Mouse (Mus musculus) lung, embryonic 14.5 days (tissue): Measurements from ENCODE around the gene Spef1. TPM values are rescaled to one million over a fixed set of nuclear protein-coding genes. Genes with fewer than 3 reads are reported as not detected.

ENCODE experiments used
- ATAC-seq: fragments of 200-750 bp; cut with Nextera tagmentation; 2 replicates; pipeline ENCODE4 v1.8.0; 2017; ENCODE audit warnings: mild to moderate bottlenecking, moderate TSS enrichment, moderate library complexity; ENCODE audit not compliant: insufficient read depth
- DNase-seq: peaks from one replicate; pipeline ENCODE4 v3.0.0-alpha.2; 2015
- H3K27ac ChIP-seq: fragments of 300-500 bp; sonication (generic); 2 replicates; pipeline ENCODE4 v1.5.1; 2014; ENCODE audit warnings: low read depth, mild to moderate bottlenecking, moderate library complexity
- H3K27me3 ChIP-seq: fragments of 300-500 bp; sonication (generic); 2 replicates; pipeline ENCODE4 v1.6.1; 2014; ENCODE audit warnings: low read length, control low read depth; ENCODE audit not compliant: insufficient read depth
- H3K36me3 ChIP-seq: fragments of 300-500 bp; sonication (generic); 2 replicates; pipeline ENCODE4 v1.6.1; 2014; ENCODE audit warnings: control low read depth; ENCODE audit not compliant: insufficient read depth
- H3K4me1 ChIP-seq: fragments of 300-500 bp; sonication (generic); 2 replicates; pipeline ENCODE4 v1.6.1; 2014; ENCODE audit warnings: antibody characterized with exemption, control low read depth; ENCODE audit not compliant: insufficient read depth
- H3K4me2 ChIP-seq: fragments of 300-500 bp; sonication (generic); 2 replicates; pipeline ENCODE4 v1.6.1; 2014; ENCODE audit warnings: mild to moderate bottlenecking
- H3K4me3 ChIP-seq: fragments of 300-500 bp; sonication (generic); 2 replicates; pipeline ENCODE4 v1.5.1; 2014; ENCODE audit warnings: low read depth, low read length
- H3K9ac ChIP-seq: fragments of 300-500 bp; sonication (generic); 2 replicates; pipeline ENCODE4 v1.6.1; 2014
- H3K9me3 ChIP-seq: fragments of 300-500 bp; sonication (generic); 2 replicates; pipeline ENCODE4 v1.6.1; 2016; ENCODE audit warnings: low read depth, low read length, control low read depth
- CTCF ChIP-seq: IDR thresholded peaks from 2 replicates; pipeline ENCODE4 v1.5.1; 2016; ENCODE audit warnings: antibody characterized with exemption, low read depth
- WGBS: fragments of 180-500 bp; shearing (Covaris S2); extraction: QIAGEN DNeasy Blood & Tissue Kit; methylation state at CpG from one replicate; pipeline ENCODE4 v1.1.7; 2014; 5-methylcytosine and 5-hydroxymethylcytosine counted together
- polyA plus RNA-seq: library from polyadenylated mRNA; unstranded; fragments of >200 nt; fragmentation: Nextera tagmentation; extraction: Ambion mirVana; gene quantifications from 2 replicates; pipeline ENCODE4 v1.2.1, GENCODE M21; 2014

Spef1 gene
- polyA plus RNA-seq, 1 experiment from 2014 or later = 5.7 TPM

DNA sequence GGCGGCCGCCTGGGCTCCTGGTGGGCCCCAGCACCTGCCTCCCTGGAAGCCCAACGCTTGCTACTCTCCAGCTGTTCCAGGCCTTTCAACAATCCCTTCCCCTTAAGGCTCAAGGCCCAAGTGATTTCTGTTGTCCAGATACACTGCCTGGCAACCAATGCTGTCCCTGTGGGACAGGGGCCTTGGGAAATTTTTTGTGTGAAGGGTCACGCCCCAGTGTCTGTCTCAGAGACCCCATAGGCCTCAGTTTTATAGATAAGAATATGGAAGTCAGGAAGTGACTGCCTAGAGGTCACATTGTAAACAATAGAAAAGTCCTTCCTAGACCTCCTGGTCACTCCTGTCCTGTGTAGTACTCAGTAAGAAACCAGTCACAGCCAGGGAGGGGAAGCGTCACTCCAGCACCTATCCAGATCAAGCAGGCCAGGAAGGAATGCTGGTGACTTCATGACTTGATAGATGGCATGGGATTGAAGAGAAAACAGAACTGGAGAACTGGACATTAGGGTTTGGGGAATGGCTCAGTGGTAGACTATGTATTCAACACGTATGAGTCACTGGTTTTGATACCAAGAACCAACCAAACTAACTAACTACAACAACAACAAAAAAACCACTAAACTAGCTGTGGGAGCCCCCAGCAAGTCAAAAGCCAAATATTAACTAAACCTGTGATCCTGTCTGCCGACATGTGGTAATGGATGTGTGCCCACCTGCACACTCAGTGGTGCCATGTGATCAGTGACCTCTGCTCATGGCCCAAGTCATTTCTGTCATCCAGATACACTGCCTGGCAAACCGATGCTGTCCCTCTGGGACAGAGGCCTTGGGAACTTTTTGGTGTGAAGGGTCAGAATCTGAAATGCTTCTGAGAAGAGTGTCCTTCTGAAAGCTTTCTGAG, 38.5 kb downstream of the Spef1 start:
- no peaks in the 10 kb centered on the region for H3K4me1 ChIP-seq
- 80% methylated on average over 8 of the region's 8 CpGs for WGBS
- peaks cover 80% of the 10 kb centered on the region for H3K36me3 ChIP-seq
- ATAC-seq (no peak), DNase-seq (no peak)
- no peak overlapping the region for H3K9ac ChIP-seq
- no peak overlapping the region for H3K4me3 ChIP-seq
- TF ChIP-seq CTCF = no peak
- no peak overlapping the region for H3K27ac ChIP-seq
- H3K9me3 ChIP-seq = no peaks in the 10 kb centered on the region
- H3K4me2 ChIP-seq = no peak overlapping the region
- H3K27me3 ChIP-seq = no peaks in the 10 kb centered on the region

DNA sequence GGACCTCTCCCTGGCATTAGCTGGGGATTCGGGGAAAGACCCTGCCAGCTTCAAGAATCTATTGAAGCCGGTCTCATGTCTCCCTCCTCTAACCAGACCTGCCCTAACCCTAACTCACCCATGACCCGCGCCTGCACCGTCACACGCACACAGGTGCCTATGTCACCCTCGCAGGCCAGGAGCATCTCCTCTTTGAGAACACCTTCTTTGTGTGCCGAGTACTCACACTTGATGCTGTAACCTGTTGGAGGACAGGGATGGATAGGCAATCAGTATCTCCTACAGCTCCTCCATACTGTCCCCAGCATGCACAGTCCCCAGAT, 40.1 kb downstream of the Spef1 start:
- peaks cover 90% of the 10 kb centered on the region for H3K36me3 ChIP-seq
- no peak overlapping the region for H3K27ac ChIP-seq
- ATAC-seq (no peak), DNase-seq (no peak)
- no peaks in the 10 kb centered on the region for H3K4me1 ChIP-seq
- TF ChIP-seq CTCF = no peak
- H3K9ac ChIP-seq = no peak overlapping the region
- no peak overlapping the region for H3K4me2 ChIP-seq
- H3K4me3 ChIP-seq = no peak overlapping the region
- H3K9me3 ChIP-seq = no peaks in the 10 kb centered on the region
- no peaks in the 10 kb centered on the region for H3K27me3 ChIP-seq
- 95% methylated on average over 8 of the region's 8 CpGs for WGBS

DNA sequence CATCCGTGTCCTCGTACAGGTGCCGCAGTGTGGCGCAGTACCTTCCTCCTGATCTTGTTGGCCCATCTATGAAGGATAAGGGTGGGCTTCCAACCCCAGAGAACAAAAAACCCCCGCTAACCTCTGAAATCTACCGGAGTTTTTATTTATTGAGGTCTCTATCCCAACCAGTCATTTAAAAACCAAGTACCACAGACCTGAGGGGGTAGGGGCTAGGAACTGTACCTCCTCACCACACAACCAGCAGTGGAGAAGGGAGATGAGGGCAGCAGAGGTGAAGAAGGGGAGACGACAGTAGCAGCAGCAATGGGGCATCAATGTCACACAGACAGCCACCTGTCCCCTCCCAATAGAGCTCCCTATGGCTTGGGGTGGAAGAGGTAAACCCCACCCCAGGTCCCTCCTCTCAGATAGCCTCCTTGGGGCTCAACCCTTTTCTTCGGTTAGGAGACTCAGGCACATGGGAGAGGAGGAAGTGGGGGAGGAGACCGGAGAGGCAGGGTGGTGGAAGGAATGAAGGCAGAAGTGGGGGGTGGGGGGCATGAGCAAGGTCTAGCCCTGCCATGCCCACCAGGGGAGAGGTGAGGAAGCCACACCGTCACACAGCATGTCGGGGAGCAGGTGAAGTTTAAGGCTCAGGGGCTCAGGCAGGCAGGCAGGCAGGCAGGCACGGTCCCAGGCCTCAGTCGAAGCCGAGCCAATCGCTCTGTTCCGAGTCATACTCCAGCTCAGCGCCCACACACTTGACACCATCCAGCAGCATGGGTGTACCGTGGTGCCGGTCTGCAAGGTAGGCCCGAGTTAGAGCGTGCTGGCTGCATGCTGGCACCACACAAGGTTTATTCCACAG, 40.7 kb downstream of the Spef1 start:
- H3K27me3 ChIP-seq = no peaks in the 10 kb centered on the region
- no peaks in the 10 kb centered on the region for H3K9me3 ChIP-seq
- ATAC-seq (no peak), DNase-seq (no peak)
- TF ChIP-seq CTCF = no peak
- no peak overlapping the region for H3K4me2 ChIP-seq
- H3K27ac ChIP-seq = no peak overlapping the region
- no peak overlapping the region for H3K9ac ChIP-seq
- H3K4me1 ChIP-seq = no peaks in the 10 kb centered on the region
- WGBS = 81% methylated on average over 21 of the region's 21 CpGs
- peaks cover 91% of the 10 kb centered on the region for H3K36me3 ChIP-seq
- H3K4me3 ChIP-seq = no peak overlapping the region

DNA sequence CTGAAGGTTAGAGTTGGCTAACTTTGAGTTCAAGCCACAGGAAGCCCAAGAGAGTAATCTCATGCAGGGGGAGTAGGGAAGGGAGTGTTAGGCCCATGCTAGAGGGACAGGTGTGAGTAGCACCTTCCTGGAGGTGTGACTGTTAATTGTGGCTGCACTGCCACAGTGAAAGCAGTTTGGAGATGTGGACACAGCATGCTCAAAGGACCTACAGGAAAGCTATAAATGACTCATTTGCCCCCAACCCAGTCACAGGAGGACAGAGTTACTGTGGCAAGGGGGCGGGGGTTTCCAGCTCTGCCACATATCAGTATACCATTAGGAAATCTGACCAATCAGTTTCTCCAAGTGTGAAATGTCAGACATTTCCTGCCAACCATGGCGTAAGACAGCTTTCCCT, 41.5 kb downstream of the Spef1 start:
- no peak for TF ChIP-seq CTCF
- WGBS = 73% methylated on average over 2 of the region's 2 CpGs

DNA sequence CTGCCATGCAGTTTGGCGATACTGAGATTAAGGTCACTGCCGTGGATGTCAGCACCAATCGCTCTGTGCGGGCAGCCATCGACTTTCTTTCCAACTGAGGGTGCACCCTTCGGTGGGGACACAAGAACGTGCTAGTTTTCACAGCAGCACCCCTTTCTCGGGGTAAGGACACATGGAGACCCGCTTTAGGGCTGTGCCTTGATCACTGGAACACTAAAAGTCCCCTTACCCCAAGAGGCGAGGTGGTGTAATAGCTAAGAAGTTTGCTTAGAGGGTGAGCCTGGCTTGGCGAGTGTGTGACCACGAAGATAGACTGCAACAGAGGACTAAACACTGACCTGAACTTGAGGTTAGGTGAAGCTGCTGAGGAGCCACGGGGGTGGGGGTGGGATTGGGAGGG, 42.0 kb downstream of the Spef1 start:
- no peaks in the 10 kb centered on the region for H3K27me3 ChIP-seq
- H3K27ac ChIP-seq = no peak overlapping the region
- 54% methylated on average over 13 of the region's 13 CpGs for WGBS
- H3K4me2 ChIP-seq = no peak overlapping the region
- no peak overlapping the region for H3K9ac ChIP-seq
- no peak for ATAC-seq
- H3K9me3 ChIP-seq = no peaks in the 10 kb centered on the region
- H3K4me3 ChIP-seq = no peak overlapping the region
- peaks cover 88% of the 10 kb centered on the region for H3K36me3 ChIP-seq
- DNase-seq = no peak
- TF ChIP-seq CTCF = no peak
- no peaks in the 10 kb centered on the region for H3K4me1 ChIP-seq

More for the DNA sequence above, 41.5 kb downstream of the Spef1 start:
- Histone ChIP-seq H3K4me1 (no peaks in the 10 kb centered on the region), H3K4me3 (no peak overlapping the region), H3K9ac (no peak overlapping the region), H3K9me3 (no peaks in the 10 kb centered on the region), H3K27ac (no peak overlapping the region), H3K27me3 (no peaks in the 10 kb centered on the region), H3K36me3 (peaks cover 92% of the 10 kb centered on the region), H3K4me2 (no peak overlapping the region)
- ATAC-seq (no peak), DNase-seq (no peak)

DNA sequence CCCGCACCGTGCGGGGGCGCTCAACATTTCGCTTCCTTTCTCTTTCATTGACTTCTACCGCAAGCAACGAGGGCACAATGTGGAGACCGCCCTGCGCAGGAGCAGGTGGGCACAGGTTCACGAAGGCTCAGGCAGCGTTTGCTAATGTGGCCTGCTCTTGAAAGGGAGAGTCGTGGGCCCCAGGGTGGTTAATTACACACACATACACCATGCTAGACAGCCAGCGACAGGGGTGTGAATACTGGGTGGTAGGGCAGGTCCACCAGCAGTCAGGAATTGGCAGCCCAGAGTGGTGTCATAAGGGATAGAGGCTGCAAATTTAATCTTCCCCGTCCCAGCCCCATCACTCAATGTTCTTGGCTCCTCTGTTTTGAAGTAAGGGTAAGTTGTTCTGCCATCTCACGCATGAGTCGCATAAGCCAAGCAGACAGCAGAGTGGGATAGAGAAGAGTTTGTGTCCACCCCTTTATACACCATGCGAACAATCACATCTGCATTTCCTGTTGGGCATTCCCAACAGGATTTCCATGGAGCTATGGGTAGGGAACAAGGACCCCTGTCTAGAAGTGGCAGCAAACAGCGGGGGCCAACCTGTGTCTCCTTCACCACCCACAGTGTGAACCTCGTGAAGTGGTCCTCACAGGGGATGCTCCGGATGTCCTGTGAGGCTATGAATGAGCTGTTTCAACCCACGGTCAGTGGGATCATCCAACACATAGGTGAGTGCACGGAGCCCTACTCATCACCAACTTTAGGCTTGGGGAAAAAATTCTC, 43.9 kb downstream of the Spef1 start:
- Histone ChIP-seq H3K27me3 (no peaks in the 10 kb centered on the region), H3K36me3 (peaks cover 87% of the 10 kb centered on the region), H3K27ac (no peak overlapping the region), H3K9me3 (no peaks in the 10 kb centered on the region), H3K9ac (no peak overlapping the region), H3K4me3 (no peak overlapping the region), H3K4me1 (no peaks in the 10 kb centered on the region), H3K4me2 (no peak overlapping the region)
- no peak for TF ChIP-seq CTCF
- WGBS = 68% methylated on average over 22 of the region's 22 CpGs
- DNase-seq (no peak), ATAC-seq (no peak; the same call in 1 of the 2 replicates)
